Mouse (Mus musculus) lung, embryonic 14.5 days (tissue): Measurements from ENCODE around the gene Gm37596. TPM values are rescaled to one million over a fixed set of nuclear protein-coding genes. Genes with fewer than 3 reads are reported as not detected.
"Not testable (repeated sequence)": the region's sequence is repeated elsewhere in the genome, so short reads cannot be mapped to it uniquely, and the experiment has no call there.

Experiments used
- ATAC-seq: fragments of 200-750 bp; cut with Nextera tagmentation; 2 replicates; pipeline ENCODE4 v1.8.0; 2017; ENCODE audit warnings: mild to moderate bottlenecking, moderate TSS enrichment, moderate library complexity; ENCODE audit not compliant: insufficient read depth
- DNase-seq: peaks from one replicate; pipeline ENCODE4 v3.0.0-alpha.2; 2015
- H3K27ac ChIP-seq: fragments of 300-500 bp; sonication (generic); 2 replicates; pipeline ENCODE4 v1.5.1; 2014; ENCODE audit warnings: low read depth, mild to moderate bottlenecking, moderate library complexity
- H3K27me3 ChIP-seq: fragments of 300-500 bp; sonication (generic); 2 replicates; pipeline ENCODE4 v1.6.1; 2014; ENCODE audit warnings: low read length, control low read depth; ENCODE audit not compliant: insufficient read depth
- H3K36me3 ChIP-seq: fragments of 300-500 bp; sonication (generic); 2 replicates; pipeline ENCODE4 v1.6.1; 2014; ENCODE audit warnings: control low read depth; ENCODE audit not compliant: insufficient read depth
- H3K4me1 ChIP-seq: fragments of 300-500 bp; sonication (generic); 2 replicates; pipeline ENCODE4 v1.6.1; 2014; ENCODE audit warnings: antibody characterized with exemption, control low read depth; ENCODE audit not compliant: insufficient read depth
- H3K4me2 ChIP-seq: fragments of 300-500 bp; sonication (generic); 2 replicates; pipeline ENCODE4 v1.6.1; 2014; ENCODE audit warnings: mild to moderate bottlenecking
- H3K4me3 ChIP-seq: fragments of 300-500 bp; sonication (generic); 2 replicates; pipeline ENCODE4 v1.5.1; 2014; ENCODE audit warnings: low read depth, low read length
- H3K9ac ChIP-seq: fragments of 300-500 bp; sonication (generic); 2 replicates; pipeline ENCODE4 v1.6.1; 2014
- H3K9me3 ChIP-seq: fragments of 300-500 bp; sonication (generic); 2 replicates; pipeline ENCODE4 v1.6.1; 2016; ENCODE audit warnings: low read depth, low read length, control low read depth
- CTCF ChIP-seq: IDR thresholded peaks from 2 replicates; pipeline ENCODE4 v1.5.1; 2016; ENCODE audit warnings: antibody characterized with exemption, low read depth
- WGBS: fragments of 180-500 bp; shearing (Covaris S2); extraction: QIAGEN DNeasy Blood & Tissue Kit; methylation state at CpG from one replicate; pipeline ENCODE4 v1.1.7; 2014; 5-methylcytosine and 5-hydroxymethylcytosine counted together
- polyA plus RNA-seq: library from polyadenylated mRNA; unstranded; fragments of >200 nt; fragmentation: Nextera tagmentation; extraction: Ambion mirVana; gene quantifications from 2 replicates; pipeline ENCODE4 v1.2.1, GENCODE M21; 2014

Gene Gm37596
- polyA plus RNA-seq, result not detected in 2 replicates

- 69% methylated on average over 1 of the region's 2 CpGs for WGBS
- not testable (repeated sequence) for H3K4me2 ChIP-seq, H3K27me3 ChIP-seq, H3K36me3 ChIP-seq, H3K4me1 ChIP-seq, H3K27ac ChIP-seq, H3K9me3 ChIP-seq, DNase-seq, H3K4me3 ChIP-seq, H3K9ac ChIP-seq, ATAC-seq
Measured at GRCm38 (mm10) chr3:93692970-93693369, at the start of gene Gm37596. Gene Gm37596, minus strand, starts transcription at chr3:93693070.

GRCm38 (mm10) chr3:93708969-93709637 lies 16.2 kb upstream of the Gm37596 start:
- H3K27ac ChIP-seq, H3K4me2 ChIP-seq, H3K9ac ChIP-seq, H3K36me3 ChIP-seq, H3K27me3 ChIP-seq, ATAC-seq, H3K9me3 ChIP-seq, H3K4me3 ChIP-seq, H3K4me1 ChIP-seq, DNase-seq: not testable (repeated sequence)
- WGBS, result 82% methylated on average over 2 of the region's 2 CpGs

GRCm38 (mm10) chr3:93676210-93676609 lies 16.7 kb downstream of the Gm37596 start, which contains the start of gene Tdpoz1:
Gene Tdpoz1, minus strand, starts transcription at chr3:93676310.
- not testable (repeated sequence) for H3K4me1 ChIP-seq, H3K27ac ChIP-seq, H3K27me3 ChIP-seq, H3K4me2 ChIP-seq, H3K36me3 ChIP-seq, H3K9ac ChIP-seq, H3K9me3 ChIP-seq, H3K4me3 ChIP-seq, DNase-seq, ATAC-seq
- WGBS, result 89% methylated on average over 2 of the region's 4 CpGs

GRCm38 (mm10) chr3:93670805-93671503 lies 21.9 kb downstream of the Gm37596 start:
- DNase-seq, H3K4me2 ChIP-seq, H3K9me3 ChIP-seq, H3K27me3 ChIP-seq, ATAC-seq, H3K36me3 ChIP-seq, H3K4me3 ChIP-seq, H3K27ac ChIP-seq, H3K4me1 ChIP-seq, H3K9ac ChIP-seq: not testable (repeated sequence)
- 78% methylated on average over 4 of the region's 6 CpGs for WGBS

- Histone ChIP-seq H3K27ac (no peak overlapping the region), H3K4me2 (no peak overlapping the region), H3K9ac (no peak overlapping the region), H3K36me3 (no peaks in the 10 kb centered on the region), H3K4me1 (no peaks in the 10 kb centered on the region), H3K4me3 (no peak overlapping the region), H3K9me3 (no peaks in the 10 kb centered on the region), H3K27me3 (no peaks in the 10 kb centered on the region)
- no peak for TF ChIP-seq CTCF
- ATAC-seq, result no peak
- WGBS, result 52% methylated on average over 1 of the region's 1 CpGs
- DNase-seq, result no peak
Measured at GRCm38 (mm10) chr3:93654260-93654659, 38.6 kb downstream of the Gm37596 start.

- H3K9me3 ChIP-seq, result no peaks in the 10 kb centered on the region
- no peak within 1 kb of the TSS for H3K4me2 ChIP-seq
- H3K27ac ChIP-seq, result no peak within 1 kb of the TSS
- ATAC-seq, result no peak
- WGBS, result 76% methylated on average over 3 of the region's 3 CpGs
- no peaks in the 10 kb centered on the region for H3K4me1 ChIP-seq
- no peak within 1 kb of the TSS for H3K9ac ChIP-seq
- TF ChIP-seq CTCF, result no peak
- no peak within 1 kb of the TSS for H3K4me3 ChIP-seq
- no peaks in the 10 kb centered on the region for H3K36me3 ChIP-seq
- H3K27me3 ChIP-seq, result no peaks in the 10 kb centered on the region
- no peak for DNase-seq
Measured at GRCm38 (mm10) chr3:93652586-93652985, 40.3 kb downstream of the Gm37596 start, which contains the start of gene Tdpoz2. Gene Tdpoz2, minus strand, starts transcription at chr3:93652686.

Other genes with a start within 250 kb of the Gm37596 start
- gene Tchhl1, start 224.3 kb downstream of the Gm37596 start, polyA plus RNA-seq, result not detected in 2 replicates
- 861 and 982 TPM in 2 replicates for gene S100a11, start 172.6 kb downstream of the Gm37596 start, polyA plus RNA-seq
- gene S100a10, start 138.0 kb downstream of the Gm37596 start, polyA plus RNA-seq, result 196 and 220 TPM in 2 replicates
- not detected in 2 replicates for gene Tdpoz2, start 40.4 kb downstream of the Gm37596 start, polyA plus RNA-seq
- not detected in 2 replicates for gene Tdpoz1, start 16.8 kb downstream of the Gm37596 start, polyA plus RNA-seq
- gene Gm5773, start 79.9 kb upstream of the Gm37596 start, polyA plus RNA-seq, result not detected in 2 replicates
- gene Tdpoz4, start 103.3 kb upstream of the Gm37596 start, polyA plus RNA-seq, result not detected in 2 replicates
- gene Tdpoz3, start 132.9 kb upstream of the Gm37596 start, polyA plus RNA-seq, result not detected in 2 replicates